Mouse (Mus musculus) CH12.LX (cell line): ENCODE measurements around the gene Prim2. TPM values are rescaled to one million over a fixed set of nuclear protein-coding genes. Genes with fewer than 3 reads are reported as not detected.

ENCODE experiments used
- DNase-seq: peaks from one replicate; pipeline ENCODE4 v3.0.0-alpha.2; 2013; ENCODE audit errors: extremely low read depth
- H3K27ac ChIP-seq: 2 replicates; pipeline ENCODE4 v1.5.1; 2012; ENCODE audit warnings: low read depth, mild to moderate bottlenecking, control low read depth, moderate library complexity; ENCODE audit not compliant: insufficient read depth
- H3K27me3 ChIP-seq: replicated peaks from 2 replicates; pipeline ENCODE3; 2012; ENCODE audit warnings: inconsistent platforms
- H3K36me3 ChIP-seq, 2 experiments: replicated peaks in 1 of 2; 2 replicates each; pipeline versions ENCODE3 to v1.6.1; 2012; ENCODE audit warnings: inconsistent platforms in 1 of 2, low read length in 1 of 2, mild to moderate bottlenecking in 1 of 2, mixed read lengths in 1 of 2, moderate library complexity in 1 of 2; ENCODE audit not compliant: control insufficient read depth in 1 of 2, insufficient read depth in 1 of 2
- H3K4me1 ChIP-seq, 2 experiments: 2 replicates each; pipeline ENCODE4 v1.6.1; 2012; ENCODE audit warnings: inconsistent platforms in 1 of 2, moderate library complexity in 1 of 2; ENCODE audit not compliant: insufficient read depth in 2 of 2, control insufficient read depth in 1 of 2
- H3K4me2 ChIP-seq: 2 replicates; pipeline ENCODE4 v1.6.1; 2012; ENCODE audit warnings: low read depth, mild to moderate bottlenecking, control low read depth; ENCODE audit not compliant: poor library complexity, insufficient read depth, severe bottlenecking
- H3K4me3 ChIP-seq, 3 experiments: fragments of 150-350 bp in 1 of 3; sonication (generic) in 1 of 3; replicated peaks in 1 of 3; 2 replicates each; pipeline versions ENCODE3 to v1.5.1; 2011 to 2012; ENCODE audit warnings: low read depth in 2 of 3, low read length in 2 of 3, mild to moderate bottlenecking in 2 of 3, moderate library complexity in 2 of 3, control low read depth in 1 of 3, improper control_type of control experiment in 1 of 3, inconsistent platforms in 1 of 3, mixed read lengths in 1 of 3; ENCODE audit not compliant: poor library complexity in 1 of 3
- H3K79me2 ChIP-seq: replicated peaks from 2 replicates; pipeline ENCODE4 v1.6.1; 2012; ENCODE audit warnings: mild to moderate bottlenecking, moderate library complexity; ENCODE audit not compliant: control insufficient read depth, poor library complexity, insufficient read depth, severe bottlenecking; ENCODE audit errors: extremely low read depth
- H3K9ac ChIP-seq: 2 replicates; pipeline ENCODE4 v1.6.1; 2012; ENCODE audit warnings: low read depth, mild to moderate bottlenecking, control low read depth, moderate library complexity; ENCODE audit not compliant: insufficient read depth
- H3K9me3 ChIP-seq: replicated peaks from 2 replicates; pipeline ENCODE3; 2012; ENCODE audit warnings: low read length, inconsistent platforms, mixed read lengths
- CHD2 ChIP-seq: IDR thresholded peaks from 2 replicates; pipeline ENCODE4 v1.6.1; 2011; ENCODE audit warnings: low read length, improper control_type of control experiment
- CTCF ChIP-seq, 2 experiments: IDR thresholded peaks in 1 of 2; conservative IDR thresholded peaks in 1 of 2; 2 replicates each; pipeline ENCODE4 v1.5.1; 2011 to 2012; ENCODE audit warnings: low read depth in 2 of 2, low read length in 2 of 2, improper control_type of control experiment in 1 of 2, inconsistent platforms in 1 of 2, mild to moderate bottlenecking in 1 of 2, moderate library complexity in 1 of 2
- E2F4 ChIP-seq: IDR thresholded peaks from 2 replicates; pipeline ENCODE4 v1.6.1; 2011; ENCODE audit warnings: low read depth, low read length, improper control_type of control experiment; ENCODE audit not compliant: insufficient replicate concordance
- ELF1 ChIP-seq: IDR thresholded peaks from 2 replicates; pipeline ENCODE4 v1.6.1; 2014; ENCODE audit warnings: low read depth, mild to moderate bottlenecking, inconsistent platforms, low read length, improper control_type of control experiment
- ETS1 ChIP-seq: conservative IDR thresholded peaks from 2 replicates; pipeline ENCODE4 v1.6.1; 2012; ENCODE audit warnings: low read depth, mild to moderate bottlenecking, inconsistent platforms, low read length, improper control_type of control experiment, moderate library complexity
- GABPA ChIP-seq: IDR thresholded peaks from 2 replicates; pipeline ENCODE4 v1.6.1; 2012; ENCODE audit warnings: low read depth, low read length, improper control_type of control experiment, inconsistent platforms; ENCODE audit not compliant: insufficient replicate concordance
- HCFC1 ChIP-seq: IDR thresholded peaks from 2 replicates; pipeline ENCODE4 v1.6.1; 2012; ENCODE audit warnings: low read depth, mild to moderate bottlenecking, inconsistent platforms, low read length, improper control_type of control experiment
- JUN ChIP-seq: IDR thresholded peaks from 2 replicates; pipeline ENCODE4 v1.6.1; 2011; ENCODE audit warnings: low read depth, mild to moderate bottlenecking, low read length, improper control_type of control experiment, moderate library complexity; ENCODE audit not compliant: insufficient read depth
- JUND ChIP-seq: conservative IDR thresholded peaks from 2 replicates; pipeline ENCODE4 v1.6.1; 2011; ENCODE audit warnings: low read depth, low read length, improper control_type of control experiment
- KAT2A ChIP-seq: IDR thresholded peaks from 2 replicates; pipeline ENCODE4 v1.6.1; 2012; ENCODE audit warnings: low read length, improper control_type of control experiment, inconsistent platforms; ENCODE audit not compliant: insufficient replicate concordance
- MAFK ChIP-seq: IDR thresholded peaks from 2 replicates; pipeline ENCODE4 v1.6.1; 2011; ENCODE audit warnings: low read length, improper control_type of control experiment; ENCODE audit not compliant: insufficient replicate concordance
- PAX5 ChIP-seq: IDR thresholded peaks from 2 replicates; pipeline ENCODE4 v1.6.1; 2012; ENCODE audit warnings: low read length, inconsistent platforms, mixed read lengths
- POLR2A ChIP-seq: IDR thresholded peaks from 2 replicates; pipeline ENCODE4 v1.6.1; 2011; ENCODE audit warnings: low read depth, mild to moderate bottlenecking, improper control_type of control experiment, low read length
- RAD21 ChIP-seq: IDR thresholded peaks from 2 replicates; pipeline ENCODE4 v1.6.1; 2011; ENCODE audit warnings: low read depth, mild to moderate bottlenecking, low read length, improper control_type of control experiment, moderate library complexity
- RCOR1 ChIP-seq: conservative IDR thresholded peaks from 2 replicates; pipeline ENCODE4 v1.6.1; 2012; ENCODE audit warnings: low read depth, mild to moderate bottlenecking, inconsistent platforms, low read length, improper control_type of control experiment
- SMC3 ChIP-seq: IDR thresholded peaks from 2 replicates; pipeline ENCODE4 v1.6.1; 2011; ENCODE audit warnings: low read depth, low read length, improper control_type of control experiment
- USF2 ChIP-seq: conservative IDR thresholded peaks from 2 replicates; pipeline ENCODE4 v1.6.1; 2011; ENCODE audit warnings: low read depth, low read length, improper control_type of control experiment
- ZC3H11A ChIP-seq: IDR thresholded peaks from 2 replicates; pipeline ENCODE4 v1.6.1; 2012; ENCODE audit warnings: low read depth, mild to moderate bottlenecking, inconsistent platforms, low read length, improper control_type of control experiment
- dilution Hi-C: fragments of 300-500 bp; cut with MboI; formaldehyde crosslinking; loops from 2 replicates; pipeline ENCODE4 v1.14.3; 2020; ENCODE audit warnings: low sequenced_read_pairs; ENCODE audit not compliant: extremely low pct_unique_long_range_greater_than_20kb, extremely low pct_ligation_motif_present
- in situ Hi-C: fragments of 300-500 bp; cut with MboI; formaldehyde crosslinking; loops from 3 replicates; pipeline ENCODE4 v1.14.3; 2019; ENCODE audit warnings: low sequenced_read_pairs, low pct_ligation_motif_present, low pct_unique_long_range_greater_than_20kb, mixed read lengths
- polyA plus RNA-seq: library from polyadenylated mRNA; unstranded; fragments of >175 nt; gene quantifications from 2 replicates; pipeline ENCODE4 v1.2.1, GENCODE M21; 2012; ENCODE audit warnings: low read depth; ENCODE audit not compliant: insufficient read length
- total RNA-seq, 2 experiments: library from RNA; depleted of rRNA; stranded (reverse); fragments of 300-350 nt in 1 of 2; fragments of >200 nt in 1 of 2; gene quantifications; 2 replicates each; pipeline ENCODE4 v1.2.3; 2012 to 2014

Prim2 gene
- total and polyA plus RNA-seq, 3 experiments = 41.3 to 72.6 (median 51.7) TPM

DNA sequence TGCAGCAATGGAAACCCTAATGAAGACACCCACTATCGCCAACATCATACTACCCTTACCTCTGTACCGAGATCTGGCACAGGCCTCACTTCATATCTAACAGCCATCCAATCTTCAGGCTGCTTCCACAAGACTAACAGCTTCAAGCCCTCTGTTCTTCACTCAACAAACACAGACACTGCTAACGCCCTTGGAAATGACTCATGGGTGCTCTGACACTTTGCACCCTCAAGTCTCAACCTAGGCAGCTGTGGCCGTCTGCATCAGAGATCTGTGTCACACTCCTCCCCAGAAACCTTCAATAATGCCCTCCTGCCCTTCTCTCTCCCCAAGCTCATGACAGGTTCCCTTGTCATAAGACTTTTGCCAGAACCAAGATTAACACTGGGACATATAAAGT is 20.6 kb downstream of the Prim2 start (continued):
- TF ChIP-seq SMC3 = no peak

DNA sequence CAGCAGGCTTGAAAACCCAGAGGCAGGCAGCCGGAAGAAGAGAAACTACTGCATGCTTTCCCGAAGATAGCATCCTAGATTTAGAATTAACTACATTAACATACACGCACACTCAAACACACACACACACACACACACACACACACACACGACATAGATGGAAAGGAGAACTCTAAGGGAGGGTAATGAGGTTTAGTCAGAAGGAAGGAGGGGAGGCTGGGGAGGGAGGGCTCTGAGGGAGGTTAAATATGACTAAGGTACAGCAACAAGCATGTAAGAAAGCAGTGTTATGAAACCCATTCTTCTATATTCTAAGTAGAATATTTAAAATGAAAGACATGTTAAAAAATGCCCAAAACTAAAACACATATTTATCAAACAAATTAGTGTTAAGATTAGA is 21.9 kb downstream of the Prim2 start:
- in situ Hi-C loops (no loop called here), dilution Hi-C loops (no loop called here)
- no peak overlapping the region for H3K9ac ChIP-seq
- no peak for TF ChIP-seq POLR2A
- no peak for TF ChIP-seq MAFK
- TF ChIP-seq E2F4 = no peak
- TF ChIP-seq HCFC1 = no peak
- TF ChIP-seq PAX5 = no peak
- TF ChIP-seq SMC3 = no peak
- no peak for TF ChIP-seq ETS1
- no peak for TF ChIP-seq JUN
- TF ChIP-seq CHD2 = no peak
- no peak for TF ChIP-seq USF2
- TF ChIP-seq ELF1 = no peak
- TF ChIP-seq GABPA = no peak
- no peak for TF ChIP-seq JUND
- no peak for TF ChIP-seq KAT2A
- H3K27me3 ChIP-seq = no peaks in the 10 kb centered on the region
- no peaks in the 10 kb centered on the region for H3K79me2 ChIP-seq
- H3K4me1 ChIP-seq = no peaks in the 10 kb centered on the region
- no peak overlapping the region for H3K4me3 ChIP-seq
- H3K4me2 ChIP-seq = no peak overlapping the region
- no peak for DNase-seq
- H3K9me3 ChIP-seq = no peaks in the 10 kb centered on the region
- H3K27ac ChIP-seq = no peak overlapping the region
- peaks cover 51 to 83% of the 10 kb centered on the region in 2 experiments for H3K36me3 ChIP-seq

- H3K79me2 ChIP-seq = no peaks in the 10 kb centered on the region
- H3K36me3 ChIP-seq = peaks cover 51 to 86% of the 10 kb centered on the region in 2 experiments
- DNase-seq = no peak
- in situ Hi-C loops (no loop called here), dilution Hi-C loops (no loop called here)
- no peak overlapping the region for H3K4me2 ChIP-seq
- no peaks in the 10 kb centered on the region for H3K4me1 ChIP-seq
- no peak overlapping the region for H3K9ac ChIP-seq
- no peaks in the 10 kb centered on the region for H3K9me3 ChIP-seq
- no peaks in the 10 kb centered on the region for H3K27me3 ChIP-seq
- TF ChIP-seq RAD21 (peak; percentile 40), RCOR1 (no peak), CTCF (conservative IDR thresholded peaks at IDR 0.05 in 1 of 2, IDR thresholded peaks at IDR 0.05 in 1 of 2; ENCODE audit: low read depth in 2 of 2, low read length in 2 of 2) (peak in 1 of 2 experiments; percentile 39; a peak in 1 of 4 replicates), ZC3H11A (no peak)
- TF ChIP-seq, all 38 proteins: peak for 2
- Histone ChIP-seq H3K27ac (no peak overlapping the region), H3K4me3 (no peak overlapping the region)
Measured at GRCm38 (mm10) chr1:33647173-33647572, 22.4 kb downstream of the Prim2 start.
